Mouse (Mus musculus) left cerebral cortex, adult 18-20 months (tissue): ENCODE measurements around the gene Anxa4. TPM values are rescaled to one million over a fixed set of nuclear protein-coding genes. Genes with fewer than 3 reads are reported as not detected.

ENCODE experiments used
- DNase-seq, 2 experiments: peaks; one replicate each; pipeline ENCODE4 v3.0.0; 2021 to 2022; ENCODE audit warnings: low spot score in 2 of 2, mixed read lengths in 1 of 2
- total RNA-seq, 2 experiments: library from RNA; stranded (reverse); gene quantifications; 2 replicates each; pipeline ENCODE4 v1.2.3; 2021

Gene Anxa4
- total RNA-seq, 2 experiments from 2014 or later: 9.6 to 10.2 TPM

DNA sequence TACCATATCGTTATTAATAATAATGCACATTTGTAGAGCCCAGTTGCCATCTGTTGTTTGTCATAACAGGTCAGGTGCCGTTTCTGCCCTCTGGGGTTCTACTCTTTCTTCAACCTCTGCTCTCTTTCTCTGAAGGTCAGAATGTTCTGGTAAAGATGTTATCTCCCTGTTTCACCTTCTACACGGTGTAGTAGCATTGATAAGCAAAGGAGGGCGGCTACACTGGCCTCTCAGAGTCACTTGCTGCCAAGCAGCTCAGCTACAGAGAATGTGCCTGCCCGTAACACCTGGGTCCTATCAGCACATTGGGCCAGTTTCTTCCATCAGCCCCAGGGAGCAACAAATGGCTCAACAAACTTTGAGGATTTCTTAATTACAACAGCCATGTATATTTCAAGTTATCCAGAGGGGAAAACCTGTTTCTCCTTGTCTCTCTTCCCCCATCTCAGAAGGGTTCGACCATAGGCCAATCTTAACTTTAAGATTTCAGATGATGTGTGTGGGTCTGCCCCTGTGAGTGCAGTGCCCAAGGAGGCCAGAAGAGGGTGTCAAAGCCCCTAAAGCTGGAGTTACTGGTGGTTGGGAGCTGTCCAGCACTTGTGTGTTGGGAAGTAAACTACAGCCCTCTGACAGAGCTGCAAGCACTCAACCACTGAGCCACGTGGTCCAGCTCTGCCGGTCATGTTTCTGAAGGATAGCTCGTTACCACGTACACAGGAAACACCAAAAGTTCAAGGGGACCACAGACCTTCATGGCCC, 39.1 kb downstream of the Anxa4 start:
- DNase-seq: no peak

DNA sequence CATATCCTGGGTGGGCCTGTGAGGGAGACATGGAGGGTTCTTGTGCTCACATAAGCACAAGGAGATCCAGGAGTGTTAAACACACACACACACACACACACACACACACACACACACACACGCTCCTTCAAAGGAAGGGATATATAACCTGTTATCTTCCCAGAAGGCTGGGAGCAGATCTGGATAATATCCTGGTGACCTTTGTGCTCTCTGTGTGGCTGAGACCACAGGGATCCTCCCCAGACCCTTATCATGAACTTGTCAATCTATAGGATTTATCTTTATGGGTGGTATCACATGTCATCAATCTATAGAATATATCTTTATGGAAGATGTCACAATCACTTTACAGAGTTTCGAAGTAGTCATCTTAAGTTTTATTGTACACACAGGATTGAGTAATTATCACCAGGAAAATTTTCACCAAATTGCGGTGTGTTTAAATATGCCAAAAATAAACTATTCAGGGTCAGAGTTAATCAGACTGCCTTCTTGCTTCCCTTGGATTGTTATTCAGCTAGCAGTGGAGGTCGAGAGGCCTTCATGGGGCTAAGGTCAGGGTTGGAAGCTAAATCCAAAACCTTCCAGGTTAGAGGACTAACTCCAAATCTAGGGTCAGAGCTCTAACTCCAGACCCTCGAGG, 40.4 kb downstream of the Anxa4 start:
- DNase-seq: no peak

DNA sequence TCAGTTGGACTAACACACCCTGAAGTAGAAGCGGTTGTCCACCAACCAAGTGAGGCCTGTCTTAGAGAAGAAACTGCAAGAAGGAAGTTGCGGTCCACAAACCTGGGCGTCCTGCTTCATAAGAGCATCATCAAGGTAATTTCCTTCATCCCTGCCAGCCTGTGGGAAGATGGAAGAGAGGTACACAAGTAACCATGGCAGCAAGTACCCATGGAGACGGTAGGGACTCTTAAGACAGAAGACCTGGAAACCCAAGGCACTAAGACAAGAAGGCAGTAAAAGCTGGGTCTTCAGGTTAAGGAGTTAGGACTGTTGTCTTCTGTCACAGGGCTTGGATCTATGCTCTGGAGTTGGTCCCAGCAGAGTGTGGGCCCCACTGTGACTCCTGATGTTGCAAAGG, 42.4 kb downstream of the Anxa4 start:
- no peak for DNase-seq

DNA sequence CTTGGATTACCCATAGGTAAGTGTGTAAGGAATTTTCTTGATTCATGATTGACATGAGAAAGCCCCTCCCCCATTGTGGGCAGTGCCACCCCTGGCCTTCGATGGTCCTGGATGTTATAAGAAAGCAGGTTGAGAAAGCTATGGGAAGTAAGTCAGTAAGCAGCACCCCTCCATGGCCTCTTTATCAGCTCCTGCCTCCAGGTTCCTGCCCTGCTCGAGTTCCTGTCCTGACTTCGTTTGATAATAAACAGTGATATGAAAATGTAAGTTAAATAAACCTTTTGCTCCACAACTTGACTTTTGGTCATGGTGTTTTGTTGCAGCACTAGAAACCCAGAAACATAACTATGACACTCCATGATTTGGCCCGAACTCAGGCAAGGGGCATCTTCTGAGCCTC, 43.6 kb downstream of the Anxa4 start:
- DNase-seq: no peak

DNA sequence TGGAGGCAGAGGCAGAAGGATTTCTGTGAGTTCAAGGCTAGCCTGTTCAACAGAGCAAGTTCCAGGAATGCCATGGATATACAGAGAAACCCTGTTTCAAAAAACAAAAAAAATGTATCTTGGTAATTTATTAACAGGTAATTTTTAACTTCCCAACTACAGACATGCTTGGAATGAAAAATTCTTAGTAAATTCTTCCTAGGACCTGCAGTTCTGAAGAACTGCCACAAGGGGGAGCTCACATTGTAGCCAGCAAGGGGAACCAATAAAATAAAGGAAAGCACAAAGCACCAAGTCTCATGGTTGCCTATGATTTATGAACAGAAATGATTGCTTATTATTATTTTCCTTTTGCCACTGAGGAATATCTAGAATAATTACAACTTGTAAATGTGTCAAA, 46.2 kb downstream of the Anxa4 start:
- DNase-seq: peak; percentile 52 to 63

DNA sequence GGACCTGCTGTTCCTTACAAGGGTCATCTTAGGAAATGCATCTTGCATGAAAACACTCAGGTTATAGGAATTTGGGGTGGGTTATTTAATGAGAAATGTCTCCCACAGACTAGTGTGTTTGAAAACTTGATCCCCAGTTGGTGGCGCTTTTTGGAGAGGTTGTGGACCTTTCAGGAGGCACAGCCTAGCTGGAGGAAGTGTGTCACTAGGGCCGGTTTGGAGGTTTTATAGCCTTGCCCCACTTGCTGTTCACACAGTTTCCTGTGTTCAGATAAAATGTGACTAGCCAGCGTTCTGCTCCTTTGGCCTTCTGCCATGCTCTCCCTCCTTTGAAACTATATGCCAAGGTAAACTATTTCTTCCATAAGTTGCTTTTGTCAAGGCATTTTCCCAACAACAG, 52.7 kb downstream of the Anxa4 start:
- DNase-seq: no peak

DNA sequence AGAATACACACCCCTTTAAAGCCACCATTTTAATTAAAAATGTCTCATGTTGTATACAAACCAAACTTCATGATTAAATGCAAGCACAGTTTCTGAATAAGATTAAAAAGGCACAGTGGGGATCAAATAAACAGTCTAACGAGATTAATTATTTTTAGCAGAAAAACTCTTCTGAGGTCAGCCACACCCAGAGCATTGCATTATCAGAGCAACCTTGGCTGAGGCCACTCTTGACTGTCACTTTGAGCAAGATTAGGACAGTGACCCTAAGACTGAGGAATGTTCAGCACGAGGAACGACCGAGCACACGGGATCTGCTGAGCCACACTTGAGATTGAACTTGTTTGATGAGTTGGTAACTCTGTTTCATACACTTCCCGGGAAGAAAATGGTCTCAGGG, 56.6 kb downstream of the Anxa4 start:
- no peak for DNase-seq

DNA sequence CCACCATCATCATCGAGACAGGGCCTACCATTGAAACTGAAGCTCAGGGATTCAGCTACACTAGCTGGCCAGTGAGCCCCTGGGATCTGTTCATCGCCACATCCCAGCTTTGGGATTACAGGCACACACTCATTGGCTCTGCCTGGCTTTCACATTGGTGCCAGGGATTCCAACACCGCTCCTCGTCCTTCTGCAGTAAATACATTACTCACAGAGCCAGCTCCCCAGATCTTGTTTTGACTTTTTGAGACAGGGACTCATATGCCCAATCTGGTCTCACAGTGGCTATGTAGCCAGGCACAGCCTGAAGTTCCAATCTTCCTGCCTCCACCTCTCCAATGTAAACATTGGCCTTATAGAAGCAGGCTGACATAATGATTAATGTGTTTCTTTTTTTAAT, 57.1 kb downstream of the Anxa4 start:
- DNase-seq: no peak

DNA sequence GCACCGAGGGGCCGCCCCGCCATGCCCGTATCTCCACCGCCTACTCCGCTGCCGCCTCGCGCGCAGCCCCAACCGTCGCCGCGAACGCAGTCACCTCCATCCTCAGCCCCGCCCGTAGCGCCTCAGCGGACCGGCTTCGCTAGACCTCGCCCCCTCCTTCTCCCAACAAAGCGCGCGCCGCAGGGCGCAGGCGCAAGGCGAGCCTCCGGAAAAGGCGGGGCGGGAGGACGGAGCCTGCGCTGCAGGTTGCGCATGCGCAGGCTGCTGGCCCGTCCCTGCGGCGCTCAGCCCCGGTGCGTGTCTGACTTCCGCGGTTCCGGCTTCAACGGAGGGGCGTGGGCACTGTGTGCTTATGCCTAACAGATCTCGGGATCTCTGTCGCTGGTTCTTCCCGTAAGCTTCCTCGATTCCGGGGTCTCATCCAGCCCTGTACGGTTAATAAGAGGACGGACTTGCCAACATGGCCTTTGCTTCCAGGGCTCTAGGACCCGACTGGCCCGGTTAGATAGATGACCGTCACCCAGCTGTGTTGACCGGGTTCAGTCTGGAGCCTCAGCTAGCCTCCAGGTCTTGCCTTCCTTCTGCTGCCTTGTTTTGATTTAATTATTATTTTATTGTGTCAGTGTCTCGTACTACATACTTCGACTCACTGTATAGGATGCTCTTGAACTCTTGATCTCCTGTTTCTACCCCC, 60.1 kb downstream of the Anxa4 start, which contains the start of gene Gmcl1:
TSS of gene Gmcl1 (minus strand) at position 201 of the 694 bp plus-strand sequence.
- DNase-seq: peak; percentile 89 to 94

DNA sequence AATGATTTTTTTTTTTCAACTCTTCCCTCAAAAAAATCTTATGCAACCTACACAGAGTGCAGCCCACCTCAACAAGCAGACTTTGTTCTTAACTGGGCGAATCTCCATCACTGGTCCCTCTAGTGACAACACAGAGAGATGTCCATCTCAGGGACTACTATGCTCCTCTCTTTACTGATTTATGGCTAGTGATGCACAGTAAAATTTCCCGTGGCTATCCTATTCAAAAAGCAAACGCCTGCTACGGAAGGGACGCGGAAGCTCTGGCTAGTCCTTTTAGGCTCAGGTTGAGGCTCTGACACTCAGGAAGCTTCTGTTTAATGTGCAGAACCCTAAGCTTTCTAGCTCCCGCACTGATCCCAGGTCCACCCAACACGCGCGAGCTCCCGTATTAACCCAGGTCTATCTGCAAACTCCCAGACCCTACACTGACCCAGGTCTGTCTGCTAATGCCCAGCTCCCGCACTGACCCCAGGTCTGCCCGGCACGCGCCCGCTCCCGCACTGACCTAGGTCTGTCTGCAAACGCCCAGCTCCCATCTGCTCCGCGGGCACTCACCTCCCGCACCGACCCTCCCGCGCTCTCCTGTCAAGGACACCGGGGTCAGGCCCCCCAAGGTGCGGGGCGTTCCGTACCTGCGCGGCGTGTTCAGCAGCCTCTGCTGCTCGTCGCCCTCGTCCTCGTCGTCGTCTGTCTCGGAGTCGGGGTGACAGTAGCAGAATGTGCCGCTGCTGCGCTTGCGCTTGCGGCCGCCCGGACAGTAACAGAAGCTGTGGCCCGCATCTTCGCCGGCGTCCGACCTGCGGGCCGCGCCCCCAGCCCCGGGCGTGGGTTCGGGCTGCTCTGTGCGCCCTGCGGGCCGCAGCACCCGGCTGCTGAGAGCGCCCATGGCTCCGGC, 60.9 kb downstream of the Anxa4 start:
- DNase-seq: peak; percentile 15 to 25

DNA sequence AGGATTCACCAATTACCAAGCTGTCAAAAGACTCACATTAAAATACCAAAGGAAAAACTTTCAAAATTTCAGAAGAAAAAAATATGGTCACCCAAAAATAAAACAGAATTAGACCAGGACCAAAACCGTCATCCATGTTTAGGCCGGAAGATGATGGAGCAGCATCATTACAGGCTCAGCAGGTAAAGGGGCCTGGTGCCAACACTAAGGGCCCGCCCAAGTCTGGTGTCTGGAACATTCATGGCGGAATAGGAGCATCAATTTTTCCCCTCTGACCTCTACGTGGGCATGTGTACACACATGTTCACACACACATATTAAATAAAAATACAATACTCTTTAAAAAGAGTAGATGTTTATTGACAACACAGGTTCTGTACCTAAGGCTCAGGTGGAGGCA, 64.7 kb downstream of the Anxa4 start:
- DNase-seq: no peak

DNA sequence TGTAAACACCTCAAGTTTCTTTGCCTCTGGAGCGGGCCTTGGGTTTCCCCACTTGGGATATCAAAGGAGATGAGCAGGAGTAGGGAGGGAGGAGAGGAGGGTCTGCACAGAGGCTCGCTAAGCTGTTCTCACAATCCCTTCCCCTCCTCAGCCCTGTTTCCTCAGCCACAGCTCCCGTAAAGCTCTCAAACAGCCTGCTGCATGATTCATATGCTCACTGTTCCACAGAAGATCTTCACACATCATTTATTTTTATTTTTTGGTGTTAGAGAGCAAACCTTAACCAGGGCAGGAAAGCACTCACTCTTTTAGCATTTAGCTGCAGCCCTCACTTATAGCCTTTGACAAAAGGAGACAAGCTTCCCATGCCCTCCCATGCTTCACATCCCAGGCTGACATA, 71.4 kb downstream of the Anxa4 start:
- no peak for DNase-seq

DNA sequence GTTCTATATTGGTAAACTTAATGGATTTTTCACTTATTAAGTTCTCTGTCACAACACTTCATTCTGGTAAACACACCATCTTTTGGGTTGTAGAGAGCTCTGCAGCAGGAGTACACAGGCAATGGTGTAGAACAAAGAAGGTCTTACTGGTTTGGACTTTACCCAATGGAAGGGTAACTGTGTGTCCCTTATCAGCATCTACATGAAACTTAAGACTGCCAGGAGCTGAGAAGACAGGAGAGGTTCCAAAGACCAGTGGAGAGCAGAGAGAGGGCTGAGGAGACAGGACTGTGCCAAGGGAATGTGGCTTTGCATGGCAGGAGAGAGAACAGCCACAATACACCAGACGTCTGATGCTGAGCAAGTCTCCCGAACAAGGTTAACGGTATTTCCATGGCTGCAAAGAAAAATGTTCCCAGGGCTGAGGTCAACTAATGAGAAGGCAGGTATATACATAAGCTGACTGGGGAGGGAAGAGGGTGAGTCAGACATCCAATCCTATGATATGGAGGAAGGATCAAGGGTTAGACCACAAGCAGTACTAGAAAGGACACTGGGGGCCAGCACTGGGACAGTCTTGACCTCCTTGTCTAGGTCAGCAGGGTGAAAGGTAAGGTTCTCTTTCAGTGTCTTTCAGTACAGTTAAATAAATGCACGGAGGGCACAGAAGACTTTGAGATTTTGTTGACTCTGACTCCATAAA, 85.2 kb downstream of the Anxa4 start:
- no peak for DNase-seq

DNA sequence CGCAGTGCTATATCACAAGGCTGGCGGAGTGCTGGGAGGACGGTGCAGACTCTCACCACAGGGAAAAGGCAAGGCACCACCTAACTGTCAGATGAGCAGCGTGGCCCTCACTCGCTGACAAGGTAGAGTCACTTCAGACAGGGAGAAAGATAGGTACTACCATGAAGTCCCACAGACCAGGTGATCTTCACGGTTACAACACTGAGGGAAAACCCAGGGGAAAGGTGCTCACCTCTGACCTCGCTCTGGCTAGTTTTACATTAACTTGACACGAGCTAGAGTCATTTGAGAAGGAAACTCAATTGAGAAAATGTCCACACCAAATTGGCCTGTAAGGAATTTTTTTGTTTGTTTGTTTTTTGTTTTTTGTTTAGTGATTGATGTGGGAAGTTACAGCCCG, 90.8 kb downstream of the Anxa4 start:
- DNase-seq: no peak

DNA sequence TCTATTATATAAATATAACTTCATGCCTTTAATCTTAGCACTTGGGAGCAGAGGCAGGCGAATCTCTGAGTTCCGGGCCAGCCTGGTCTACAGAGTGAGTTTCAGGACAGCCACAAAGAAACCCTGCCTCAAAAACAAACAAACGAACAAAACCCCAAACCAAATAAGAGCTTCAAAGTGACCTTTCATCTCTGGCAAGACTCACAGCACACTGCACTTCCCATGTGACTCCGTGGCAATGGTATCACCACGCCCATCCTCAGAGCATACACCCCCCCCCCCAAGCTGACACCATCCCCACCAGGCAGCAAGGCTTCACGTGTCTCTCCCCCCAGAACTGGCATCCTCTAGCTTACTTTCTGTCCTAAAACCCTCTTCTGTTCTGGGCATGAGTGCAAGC, 95.5 kb downstream of the Anxa4 start:
- no peak for DNase-seq

DNA sequence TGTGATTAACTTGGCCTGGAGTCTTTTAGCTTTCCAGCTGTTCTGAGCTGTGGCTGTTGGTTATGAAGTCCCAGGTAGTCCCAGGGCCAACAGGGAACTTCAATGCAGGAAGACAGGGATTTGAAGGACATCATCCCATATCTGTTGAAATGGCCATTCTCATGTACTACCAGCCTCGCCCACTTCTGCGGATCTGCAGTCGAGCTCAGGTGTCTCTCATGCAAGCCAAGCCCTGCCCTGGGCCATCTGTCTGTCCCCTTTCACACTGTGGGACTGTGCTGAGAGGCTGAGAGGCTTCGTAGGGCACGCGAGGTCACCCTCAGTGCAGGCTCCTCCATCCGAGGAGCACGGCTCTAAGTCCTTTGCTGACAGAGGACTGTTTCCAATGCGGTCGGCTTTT, 97.2 kb downstream of the Anxa4 start:
- DNase-seq: no peak

DNA sequence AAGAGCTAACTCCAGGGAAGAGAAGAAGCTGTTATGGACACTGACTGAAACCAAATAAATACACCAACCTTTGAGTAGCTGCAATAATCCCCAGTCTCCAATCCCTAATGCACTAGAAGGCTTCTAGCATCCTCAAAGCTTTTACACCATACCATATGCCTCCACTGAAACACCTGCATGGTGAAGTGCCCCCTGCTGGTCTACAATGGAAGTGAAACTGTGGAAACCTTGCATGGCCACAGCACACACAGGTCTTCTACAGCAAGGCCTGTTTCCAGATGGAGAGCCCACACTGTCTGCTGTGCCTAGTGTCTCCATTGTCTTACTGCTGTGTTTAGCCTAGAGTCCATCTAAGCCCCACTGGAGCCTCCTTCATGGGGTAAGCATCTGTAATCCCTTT, 98.9 kb downstream of the Anxa4 start:
- peak; percentile 44 to 69 for DNase-seq

DNA sequence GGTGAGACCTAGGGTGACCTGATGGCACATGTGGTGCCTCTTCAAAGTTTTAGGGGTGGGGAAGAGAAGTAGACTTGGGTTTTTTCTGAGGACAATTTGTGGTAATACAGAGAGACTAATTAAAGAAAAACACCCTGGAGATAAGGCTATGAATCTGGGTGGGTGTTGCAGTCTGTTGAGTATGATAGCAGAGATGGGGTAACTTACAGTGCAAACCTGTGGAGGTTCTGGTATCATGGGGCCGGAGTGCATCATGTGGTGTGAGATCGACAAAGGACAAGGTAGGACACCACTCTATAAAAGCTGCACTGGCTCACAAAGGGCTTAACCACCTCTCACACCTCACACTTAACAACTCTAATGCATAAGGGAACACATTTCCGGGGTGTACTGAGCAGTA, 103.7 kb downstream of the Anxa4 start:
- no peak for DNase-seq

DNA sequence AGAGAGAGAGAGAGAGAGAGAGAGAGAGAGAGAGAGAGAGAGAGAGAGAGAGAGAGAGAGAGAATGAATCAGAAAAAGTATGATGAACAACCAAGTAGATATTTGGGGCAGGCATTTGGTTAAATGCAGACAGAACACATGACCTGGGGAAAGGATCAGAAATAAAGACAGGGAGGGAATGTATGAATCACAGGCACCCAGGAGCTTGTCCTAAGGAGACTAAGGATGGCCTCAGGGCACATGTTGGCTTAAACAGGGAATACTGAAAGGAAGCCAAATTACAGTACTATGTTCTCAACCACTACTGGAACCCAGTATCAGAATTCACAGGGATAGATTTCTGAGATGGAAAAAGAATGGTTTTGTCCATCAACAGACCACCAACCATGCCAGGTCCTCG, 106.4 kb downstream of the Anxa4 start:
- no peak for DNase-seq
